Mouse (Mus musculus): Measurements from ENCODE around the gene Cd24a. TPM values are rescaled to one million over a fixed set of nuclear protein-coding genes. Genes with fewer than 3 reads are reported as not detected.

Gene Cd24a
- total RNA-seq, 2 experiments from 2014 or later, result 288 to 385 TPM

DNA sequence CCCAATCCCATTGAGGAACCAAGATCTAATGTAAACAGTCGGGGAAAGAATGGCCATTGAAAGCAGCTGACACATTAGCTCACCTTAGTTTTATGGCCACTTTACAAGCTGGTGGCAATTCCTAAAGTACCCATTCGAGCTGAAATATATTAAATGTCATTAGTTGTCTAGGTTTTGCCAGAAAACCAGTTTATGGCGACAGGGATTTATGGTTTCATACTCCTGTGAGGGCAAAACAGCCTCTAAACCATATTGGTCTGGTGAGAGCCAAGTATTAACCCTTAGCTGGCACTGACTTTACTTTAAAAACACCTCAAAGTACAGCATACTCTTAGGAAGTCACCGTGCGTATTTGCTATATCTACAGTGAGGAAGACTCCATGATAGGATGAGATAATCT, 46.3 kb downstream of the Cd24a start:
- ATAC-seq (replicated peaks; ENCODE audit: poor library complexity, severe bottlenecking), result no peak

DNA sequence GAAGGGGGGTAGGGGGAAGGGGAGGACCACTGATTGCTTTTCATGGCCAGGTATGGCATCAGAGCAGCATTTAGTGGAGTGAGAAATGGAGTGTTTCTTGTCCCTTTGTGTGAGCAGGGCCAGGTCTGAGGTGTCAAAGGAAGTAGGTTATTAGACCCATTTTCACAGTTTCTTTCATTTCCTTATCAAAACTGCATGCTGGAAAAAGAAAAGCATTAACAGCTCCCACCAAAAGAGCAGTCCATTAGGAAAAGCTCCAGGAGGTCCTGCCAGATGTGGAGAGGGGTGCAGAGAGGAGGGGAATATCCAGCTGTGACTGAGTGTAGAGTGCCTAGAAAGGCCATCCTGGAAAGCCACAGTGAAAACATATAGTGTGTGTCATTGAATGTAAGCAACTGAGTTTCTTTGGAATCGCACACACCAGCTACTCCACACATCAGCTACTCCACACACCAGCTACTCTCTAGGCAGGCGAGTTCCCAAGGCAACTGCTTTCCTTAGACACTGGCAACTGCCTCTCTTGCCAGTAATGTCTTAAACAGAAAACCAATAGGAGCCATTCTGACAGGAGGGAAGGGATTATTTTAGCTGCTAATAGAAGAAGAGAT, 46.8 kb downstream of the Cd24a start:
- ATAC-seq (replicated peaks; ENCODE audit: poor library complexity, severe bottlenecking), result no peak

GRCm38 (mm10) chr10:43625578-43625977, 47.5 kb downstream of the Cd24a start:
- no peak for ATAC-seq (replicated peaks; ENCODE audit: poor library complexity, severe bottlenecking)

- no peak for ATAC-seq (replicated peaks; ENCODE audit: poor library complexity, severe bottlenecking)
Observed at GRCm38 (mm10) chr10:43629216-43629615, 51.1 kb downstream of the Cd24a start.

GRCm38 (mm10) chr10:43629857-43630256, 51.8 kb downstream of the Cd24a start:
- no peak for ATAC-seq (replicated peaks; ENCODE audit: poor library complexity, severe bottlenecking)

DNA sequence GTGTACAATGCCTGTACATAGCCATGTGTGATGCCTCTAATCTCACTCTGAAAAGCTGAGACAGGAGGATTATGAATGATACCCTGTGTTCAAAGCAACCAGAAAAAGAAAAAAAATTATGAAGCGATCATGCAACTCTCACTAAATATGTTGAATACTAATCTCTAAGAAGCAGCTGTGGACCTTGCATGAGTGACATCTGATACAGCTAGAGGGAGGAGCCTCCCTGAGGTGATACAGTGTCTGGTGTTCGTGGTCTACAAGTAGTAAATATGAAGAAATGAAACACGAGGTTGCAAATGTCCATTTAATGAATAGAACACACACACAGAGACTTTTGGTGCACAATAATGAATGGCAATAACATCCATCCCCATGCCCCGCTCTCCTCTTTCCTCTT, 52.5 kb downstream of the Cd24a start:
- ATAC-seq (replicated peaks; ENCODE audit: poor library complexity, severe bottlenecking), result no peak

GRCm38 (mm10) chr10:43631049-43631448, 53.0 kb downstream of the Cd24a start:
- ATAC-seq (replicated peaks; ENCODE audit: poor library complexity, severe bottlenecking), result no peak

DNA sequence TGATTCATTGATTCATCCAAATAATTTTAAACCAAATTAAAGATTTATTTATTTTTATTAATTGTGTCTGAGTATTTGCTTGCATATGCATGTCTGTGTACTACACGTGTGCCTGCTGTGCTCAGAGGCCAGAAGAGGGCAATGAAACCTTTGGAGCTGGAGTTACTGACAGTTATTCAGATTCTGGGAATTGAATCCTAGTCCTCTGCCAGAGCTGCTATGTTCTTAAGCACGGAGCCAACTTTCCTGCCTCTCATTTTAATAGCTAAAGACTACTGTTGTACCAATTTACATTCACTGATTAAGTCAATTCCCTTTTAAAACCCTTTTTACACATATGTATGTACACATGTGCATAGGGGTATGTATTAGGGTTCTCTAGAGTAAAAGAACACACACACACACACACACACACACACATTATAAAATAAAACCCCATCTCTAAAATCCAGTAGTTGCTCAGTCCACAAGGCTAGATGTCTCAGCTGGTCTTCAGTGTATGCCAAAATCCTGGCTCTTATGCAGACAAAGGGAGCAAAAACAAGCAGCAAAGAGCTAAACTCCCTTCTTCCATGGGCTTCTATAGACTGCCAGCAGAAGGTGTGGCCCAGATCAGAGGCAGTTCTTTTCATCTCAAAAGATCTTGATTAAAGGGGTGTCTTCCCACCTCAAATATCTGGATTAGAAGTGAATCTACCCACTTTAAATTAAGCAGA, 53.7 kb downstream of the Cd24a start:
- ATAC-seq (replicated peaks; ENCODE audit: poor library complexity, severe bottlenecking), result no peak

GRCm38 (mm10) chr10:43633117-43633516, 55.0 kb downstream of the Cd24a start:
- no peak for ATAC-seq (replicated peaks; ENCODE audit: poor library complexity, severe bottlenecking)

Other genes starting within 250 kb of the Cd24a start
- 6.5 and 13.7 TPM in 2 replicates for gene Bend3, start 99.5 kb upstream of the Cd24a start, total RNA-seq (2014; fragmentation: Nextera tagmentation)
- 3.8 and 5.2 TPM in 2 replicates for gene Bend3, start 99.5 kb upstream of the Cd24a start, total RNA-seq (2017)
- gene Gm9803, start 54.2 kb upstream of the Cd24a start, total RNA-seq (2014; fragmentation: Nextera tagmentation), result 4.8 and 4.9 TPM in 2 replicates
- gene Gm9803, start 54.2 kb upstream of the Cd24a start, total RNA-seq (2017), result 2.5 and 4.0 TPM in 2 replicates
- 25.9 and 52.7 TPM in 2 replicates for gene 1700021F05Rik, start 37.3 kb upstream of the Cd24a start, total RNA-seq (2014; fragmentation: Nextera tagmentation)
- 52.1 and 76.1 TPM in 2 replicates for gene 1700021F05Rik, start 37.3 kb upstream of the Cd24a start, total RNA-seq (2017)

Data from granulocyte monocyte progenitor cell, adult 5-6 weeks (primary cell).